Mouse (Mus musculus) limb, embryonic 13.5 days (tissue): ENCODE data around the gene Flna. TPM values are rescaled to one million over a fixed set of nuclear protein-coding genes. Genes with fewer than 3 reads are reported as not detected.

ENCODE experiments used
- ATAC-seq: fragments of 200-750 bp; cut with Nextera tagmentation; 2 replicates; pipeline ENCODE4 v1.8.0; 2017; ENCODE audit warnings: low read depth, moderate number of reproducible peaks, moderate TSS enrichment; ENCODE audit not compliant: low FRiP score
- H3K27ac ChIP-seq: fragments of 300-500 bp; sonication (generic); 2 replicates; pipeline ENCODE4 v1.5.1; 2015; ENCODE audit warnings: inconsistent platforms, mild to moderate bottlenecking, moderate library complexity
- H3K27me3 ChIP-seq: fragments of 300-500 bp; sonication (generic); 2 replicates; pipeline ENCODE4 v1.6.1; 2015; ENCODE audit warnings: mild to moderate bottlenecking, inconsistent platforms
- H3K36me3 ChIP-seq: fragments of 300-500 bp; sonication (generic); 2 replicates; pipeline ENCODE4 v1.6.1; 2015; ENCODE audit warnings: inconsistent platforms, mild to moderate bottlenecking, moderate library complexity
- H3K4me1 ChIP-seq: fragments of 300-500 bp; sonication (generic); 2 replicates; pipeline ENCODE4 v1.6.1; 2015; ENCODE audit warnings: inconsistent platforms
- H3K4me2 ChIP-seq: fragments of 300-500 bp; sonication (generic); replicated peaks from 2 replicates; pipeline ENCODE4 v1.6.1; 2015; ENCODE audit warnings: inconsistent platforms, mild to moderate bottlenecking, moderate library complexity
- H3K4me3 ChIP-seq: fragments of 300-500 bp; sonication (generic); 2 replicates; pipeline ENCODE4 v1.5.1; 2015; ENCODE audit warnings: moderate library complexity, mild to moderate bottlenecking, inconsistent platforms
- H3K9ac ChIP-seq: fragments of 300-500 bp; sonication (generic); 2 replicates; pipeline ENCODE4 v1.6.1; 2015; ENCODE audit warnings: mild to moderate bottlenecking, inconsistent platforms
- H3K9me3 ChIP-seq: fragments of 300-500 bp; sonication (generic); 2 replicates; pipeline ENCODE4 v1.6.1; 2016; ENCODE audit warnings: inconsistent platforms
- WGBS: fragments of 180-500 bp; shearing (Covaris S2); methylation state at CpG from one replicate; pipeline ENCODE4 v1.1.7; 2015; 5-methylcytosine and 5-hydroxymethylcytosine counted together
- polyA plus RNA-seq: library from polyadenylated mRNA; unstranded; fragments of >200 nt; fragmentation: Nextera tagmentation; extraction: Ambion mirVana; gene quantifications from 2 replicates; pipeline ENCODE4 v1.2.1, GENCODE M21; 2015

Flna gene
- 275 and 314 TPM in 2 replicates for polyA plus RNA-seq

- peak within 1 kb of the TSS; percentile 43 for H3K4me3 ChIP-seq
- H3K9me3 ChIP-seq = no peaks in the 10 kb centered on the region
- peak within 1 kb of the TSS; percentile 67 for H3K9ac ChIP-seq
- no peaks in the 10 kb centered on the region for H3K36me3 ChIP-seq
- no peaks in the 10 kb centered on the region for H3K27me3 ChIP-seq
- 0 out of 2 replicates have a peak, but pooled peaks cover 4% of the 10 kb centered on the region for H3K4me1 ChIP-seq
- 17% methylated on average over 37 of the region's 38 CpGs for WGBS
- H3K4me2 ChIP-seq = peak within 1 kb of the TSS; percentile 64
- ATAC-seq = no peak
- peak within 1 kb of the TSS; percentile 73 for H3K27ac ChIP-seq
Observed at GRCm38 (mm10) chrX:74249615-74250014, at the start of gene Flna. Gene Flna, minus strand, starts transcription at chrX:74249820.

GRCm38 (mm10) chrX:74298348-74298747, 48.7 kb upstream of the Flna start:
- no peaks in the 10 kb centered on the region for H3K27me3 ChIP-seq
- peaks cover 45% of the 10 kb centered on the region; the same call in 1 of the 2 replicates for H3K36me3 ChIP-seq
- H3K9me3 ChIP-seq = no peaks in the 10 kb centered on the region
- H3K9ac ChIP-seq = no peak overlapping the region
- no peak overlapping the region for H3K27ac ChIP-seq
- peaks cover 4% of the 10 kb centered on the region; the same call in 1 of the 2 replicates for H3K4me1 ChIP-seq
- H3K4me2 ChIP-seq = no peak overlapping the region
- no peak for ATAC-seq
- 86% methylated on average over 1 of the region's 1 CpGs for WGBS
- no peak overlapping the region for H3K4me3 ChIP-seq

- Histone ChIP-seq H3K9me3 (no peaks in the 10 kb centered on the region), H3K27ac (no peak within 1 kb of the TSS; the same call in 1 of the 2 replicates), H3K4me3 (peak within 1 kb of the TSS; percentile 61), H3K36me3 (peaks cover 30% of the 10 kb centered on the region; the same call in 1 of the 2 replicates), H3K4me2 (peak within 1 kb of the TSS; percentile 72), H3K4me1 (peaks cover 4% of the 10 kb centered on the region; the same call in 1 of the 2 replicates), H3K9ac (peak within 1 kb of the TSS; percentile 82), H3K27me3 (no peaks in the 10 kb centered on the region)
- peak; percentile 98 for ATAC-seq
- 19% methylated on average over 37 of the region's 37 CpGs for WGBS
Observed at GRCm38 (mm10) chrX:74296538-74297448, 47.2 kb upstream of the Flna start, which contains the start of gene Atp6ap1. Gene Atp6ap1, plus strand, starts transcription at chrX:74297097.

GRCm38 (mm10) chrX:74293431-74293830, 43.8 kb upstream of the Flna start:
- H3K4me1 ChIP-seq = peaks cover 4% of the 10 kb centered on the region; the same call in 1 of the 2 replicates
- no peak overlapping the region for H3K27ac ChIP-seq
- no peak overlapping the region for H3K4me2 ChIP-seq
- no peak for ATAC-seq
- H3K9ac ChIP-seq = no peak overlapping the region
- WGBS = 78% methylated on average over 4 of the region's 4 CpGs
- H3K27me3 ChIP-seq = no peaks in the 10 kb centered on the region
- no peak overlapping the region for H3K4me3 ChIP-seq
- peaks cover 17% of the 10 kb centered on the region for H3K36me3 ChIP-seq
- no peaks in the 10 kb centered on the region for H3K9me3 ChIP-seq

- 51% methylated on average over 5 of the region's 5 CpGs for WGBS
- Histone ChIP-seq H3K4me3 (peak overlapping the region; percentile 62), H3K27ac (peak overlapping the region; percentile 58; the same call in 1 of the 2 replicates), H3K9me3 (no peaks in the 10 kb centered on the region), H3K27me3 (no peaks in the 10 kb centered on the region), H3K4me1 (peaks cover 13% of the 10 kb centered on the region), H3K4me2 (peak overlapping the region; percentile 76), H3K9ac (peak overlapping the region; percentile 79), H3K36me3 (peaks cover 2% of the 10 kb centered on the region; the same call in 1 of the 2 replicates)
- 0 out of 2 replicates have a peak, but pooled peaks have one; percentile 16 for ATAC-seq
Observed at GRCm38 (mm10) chrX:74283092-74283437, 33.4 kb upstream of the Flna start.

GRCm38 (mm10) chrX:74282395-74283091, 32.9 kb upstream of the Flna start:
- no peaks in the 10 kb centered on the region for H3K27me3 ChIP-seq
- peak overlapping the region; percentile 76 for H3K4me2 ChIP-seq
- H3K9me3 ChIP-seq = no peaks in the 10 kb centered on the region
- H3K4me3 ChIP-seq = peak overlapping the region; percentile 62
- peak overlapping the region; percentile 79 for H3K9ac ChIP-seq
- 20% methylated on average over 39 of the region's 39 CpGs for WGBS
- H3K4me1 ChIP-seq = peaks cover 13% of the 10 kb centered on the region
- peak overlapping the region; percentile 77 for H3K27ac ChIP-seq
- peak; percentile 65 for ATAC-seq
- H3K36me3 ChIP-seq = no peaks in the 10 kb centered on the region

- Histone ChIP-seq H3K9me3 (no peaks in the 10 kb centered on the region), H3K4me2 (peak within 1 kb of the TSS; percentile 76), H3K4me1 (peaks cover 13% of the 10 kb centered on the region), H3K27me3 (no peaks in the 10 kb centered on the region), H3K9ac (peak within 1 kb of the TSS; percentile 79), H3K36me3 (no peaks in the 10 kb centered on the region), H3K27ac (peak within 1 kb of the TSS; percentile 77), H3K4me3 (peak within 1 kb of the TSS; percentile 62)
- peak; percentile 94 for ATAC-seq
- WGBS = 17% methylated on average over 16 of the region's 16 CpGs
Observed at GRCm38 (mm10) chrX:74281732-74282394, 32.2 kb upstream of the Flna start, which contains the start of the genes Taz and Dnase1l1. Gene Taz, plus strand, starts transcription at chrX:74281912. Gene Dnase1l1, minus strand, starts transcription at chrX:74282337.

- Histone ChIP-seq H3K27me3 (no peaks in the 10 kb centered on the region), H3K27ac (peak overlapping the region; percentile 69; the same call in 1 of the 2 replicates), H3K4me3 (peak overlapping the region; percentile 62), H3K9ac (peak overlapping the region; percentile 62), H3K4me2 (peak overlapping the region; percentile 76), H3K36me3 (no peaks in the 10 kb centered on the region), H3K9me3 (no peaks in the 10 kb centered on the region), H3K4me1 (peaks cover 13% of the 10 kb centered on the region)
- WGBS = 16% methylated on average over 14 of the region's 14 CpGs
- no peak for ATAC-seq
Observed at GRCm38 (mm10) chrX:74281041-74281731, 31.6 kb upstream of the Flna start.

- H3K36me3 ChIP-seq = 0 out of 2 replicates have a peak, but pooled peaks cover 4% of the 10 kb centered on the region
- H3K9me3 ChIP-seq = no peaks in the 10 kb centered on the region
- H3K4me1 ChIP-seq = peaks cover 6% of the 10 kb centered on the region; the same call in 1 of the 2 replicates
- no peak overlapping the region for H3K9ac ChIP-seq
- H3K4me2 ChIP-seq = no peak overlapping the region
- ATAC-seq = no peak
- H3K4me3 ChIP-seq = no peak overlapping the region
- WGBS = 71% methylated on average over 8 of the region's 8 CpGs
- H3K27ac ChIP-seq = no peak overlapping the region
- H3K27me3 ChIP-seq = no peaks in the 10 kb centered on the region
Observed at GRCm38 (mm10) chrX:74277916-74278315, 28.3 kb upstream of the Flna start.

GRCm38 (mm10) chrX:74273422-74274322, 24.1 kb upstream of the Flna start:
- Histone ChIP-seq H3K9ac (no peak overlapping the region), H3K4me1 (no peaks in the 10 kb centered on the region), H3K4me2 (no peak overlapping the region), H3K36me3 (peaks cover 8% of the 10 kb centered on the region; the same call in 1 of the 2 replicates), H3K27me3 (no peaks in the 10 kb centered on the region), H3K9me3 (no peaks in the 10 kb centered on the region), H3K4me3 (no peak overlapping the region), H3K27ac (no peak overlapping the region)
- WGBS = 31% methylated on average over 10 of the region's 10 CpGs
- no peak for ATAC-seq
